Mouse (Mus musculus) layer of hippocampus, adult 8-10 months (tissue): ENCODE measurements at regions not wholly inside any gene's neighbourhood (a gene's known extent, or its start where the extent isn't known, plus 50 kb on each side); places are given as distances from the start of the nearest gene placed in this dataset.

Experiments
- DNase-seq, 2 experiments: peaks; one replicate each; pipeline ENCODE4 v3.0.0; 2022; ENCODE audit warnings: low spot score in 2 of 2

- no peak for DNase-seq
Measured at GRCm38 (mm10) chr17:73048164-73048563, 59.6 kb upstream of the Lclat1 start.

- DNase-seq = no peak
Measured at GRCm38 (mm10) chr17:73052956-73053355, 54.8 kb upstream of the Lclat1 start.

- DNase-seq = no peak
Measured at GRCm38 (mm10) chr17:73053479-73054215, 54.1 kb upstream of the Lclat1 start.

- DNase-seq = no peak
Measured at GRCm38 (mm10) chr17:73054226-73054625, 53.6 kb upstream of the Lclat1 start.

- DNase-seq = no peak
Measured at GRCm38 (mm10) chr17:73055197-73055596, 52.6 kb upstream of the Lclat1 start.

GRCm38 (mm10) chr17:73055611-73056010 is 52.2 kb upstream of the Lclat1 start:
- no peak for DNase-seq

- no peak for DNase-seq
Measured at GRCm38 (mm10) chr17:73056616-73057015, 51.2 kb upstream of the Lclat1 start.
